Mouse (Mus musculus) thymus, adult 2 months (tissue): ENCODE measurements around the gene Zbtb20. TPM values are rescaled to one million over a fixed set of nuclear protein-coding genes. Genes with fewer than 3 reads are reported as not detected.

Source experiments
- DNase-seq: peaks from one replicate; pipeline ENCODE4 v3.0.0; 2021
- H3K27ac ChIP-seq: fragments of 200-500 bp; 2 replicates; pipeline ENCODE4 v1.5.1; 2012; ENCODE audit warnings: low read length, control low read depth; ENCODE audit not compliant: control insufficient read depth, insufficient read depth
- H3K27me3 ChIP-seq: fragments of 200-500 bp; 2 replicates; pipeline ENCODE4 v1.6.1; 2012; ENCODE audit warnings: mild to moderate bottlenecking, low read length, moderate library complexity, mixed read lengths; ENCODE audit not compliant: control insufficient read depth, insufficient read depth
- H3K36me3 ChIP-seq: fragments of 200-500 bp; 2 replicates; pipeline ENCODE4 v1.6.1; 2012; ENCODE audit warnings: mild to moderate bottlenecking, low read length, moderate library complexity; ENCODE audit not compliant: control insufficient read depth, insufficient read depth
- H3K4me1 ChIP-seq: fragments of 200-500 bp; replicated peaks from 2 replicates; pipeline ENCODE4 v1.6.1; 2012; ENCODE audit warnings: low read length; ENCODE audit not compliant: control insufficient read depth, insufficient read depth
- H3K4me3 ChIP-seq: fragments of 200-500 bp; 2 replicates; pipeline ENCODE4 v1.5.1; 2012; ENCODE audit warnings: mild to moderate bottlenecking, low read length, control low read depth, moderate library complexity; ENCODE audit not compliant: control insufficient read depth, insufficient read depth
- CTCF ChIP-seq: fragments of 200-500 bp; IDR thresholded peaks from 2 replicates; pipeline ENCODE4 v1.5.1; 2012; ENCODE audit warnings: mild to moderate bottlenecking, control low read depth, low read length, moderate library complexity, borderline replicate concordance; ENCODE audit not compliant: control insufficient read depth, poor library complexity, insufficient read depth; ENCODE audit errors: extremely low read depth
- POLR2A ChIP-seq: fragments of 200-500 bp; IDR thresholded peaks from 2 replicates; pipeline ENCODE4 v1.6.1; 2012; ENCODE audit warnings: mild to moderate bottlenecking, low read length, control low read depth, moderate library complexity; ENCODE audit not compliant: control insufficient read depth, poor library complexity, insufficient read depth; ENCODE audit errors: extremely low read depth
- WGBS: fragments of 180-500 bp; shearing (Covaris S2); methylation state at CpG from one replicate; pipeline ENCODE4 v1.1.7; 2018; 5-methylcytosine and 5-hydroxymethylcytosine counted together
- polyA plus RNA-seq: library from polyadenylated mRNA; depleted of rRNA; stranded (reverse); fragments of >200 nt; gene quantifications from 2 replicates; pipeline ENCODE4 v1.2.3, GENCODE M21; 2012

Zbtb20 gene
- polyA plus RNA-seq, 1 experiment, result 19.1 TPM

- no peak for DNase-seq
- no peak overlapping the region for H3K4me3 ChIP-seq
- no peak overlapping the region for H3K27ac ChIP-seq
- H3K4me1 ChIP-seq, result no peaks in the 10 kb centered on the region
- WGBS, result 96% methylated on average over 3 of the region's 3 CpGs
- no peak for TF ChIP-seq CTCF
- TF ChIP-seq POLR2A, result no peak
- no peaks in the 10 kb centered on the region for H3K27me3 ChIP-seq
- H3K36me3 ChIP-seq, result no peaks in the 10 kb centered on the region
Observed at GRCm38 (mm10) chr16:43397629-43398323, 522.1 kb downstream of the Zbtb20 start.

DNA sequence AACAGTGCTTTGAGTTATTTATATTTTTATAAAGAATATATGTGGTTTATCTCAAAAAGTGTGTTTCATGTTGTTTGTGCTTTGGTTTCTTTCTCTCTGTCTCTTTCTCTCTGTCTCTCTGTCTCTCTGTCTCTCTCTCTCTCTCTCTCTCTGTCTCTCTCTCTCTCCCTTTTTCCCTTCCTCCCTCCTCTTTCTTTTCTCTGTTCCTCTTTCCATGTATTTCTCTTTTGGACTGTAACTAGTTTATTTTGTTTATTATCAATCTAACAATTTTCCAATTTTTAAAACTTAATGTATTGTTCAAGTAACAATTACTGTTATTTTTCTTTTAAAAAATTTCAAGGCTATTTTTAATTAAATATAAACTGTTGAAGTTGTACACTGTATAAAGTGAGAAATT lies 523.7 kb downstream of the Zbtb20 start:
- Histone ChIP-seq H3K4me3 (no peak overlapping the region), H3K27me3 (no peaks in the 10 kb centered on the region), H3K36me3 (no peaks in the 10 kb centered on the region), H3K4me1 (no peaks in the 10 kb centered on the region), H3K27ac (no peak overlapping the region)
- no peak for TF ChIP-seq POLR2A
- DNase-seq, result no peak

- H3K27ac ChIP-seq, result no peak overlapping the region
- TF ChIP-seq POLR2A (no peak), CTCF (no peak)
- H3K4me3 ChIP-seq, result no peak overlapping the region
- DNase-seq, result no peak
- H3K4me1 ChIP-seq, result no peaks in the 10 kb centered on the region
- H3K36me3 ChIP-seq, result no peaks in the 10 kb centered on the region
- no peaks in the 10 kb centered on the region for H3K27me3 ChIP-seq
Observed at GRCm38 (mm10) chr16:43400046-43400445, 524.4 kb downstream of the Zbtb20 start.

GRCm38 (mm10) chr16:43400949-43401348 lies 525.3 kb downstream of the Zbtb20 start:
- Histone ChIP-seq H3K36me3 (no peaks in the 10 kb centered on the region), H3K4me1 (no peaks in the 10 kb centered on the region), H3K27ac (no peak overlapping the region), H3K4me3 (no peak overlapping the region), H3K27me3 (no peaks in the 10 kb centered on the region)
- 100% methylated on average over 2 of the region's 2 CpGs for WGBS
- TF ChIP-seq POLR2A (no peak), CTCF (no peak)
- DNase-seq, result no peak

DNA sequence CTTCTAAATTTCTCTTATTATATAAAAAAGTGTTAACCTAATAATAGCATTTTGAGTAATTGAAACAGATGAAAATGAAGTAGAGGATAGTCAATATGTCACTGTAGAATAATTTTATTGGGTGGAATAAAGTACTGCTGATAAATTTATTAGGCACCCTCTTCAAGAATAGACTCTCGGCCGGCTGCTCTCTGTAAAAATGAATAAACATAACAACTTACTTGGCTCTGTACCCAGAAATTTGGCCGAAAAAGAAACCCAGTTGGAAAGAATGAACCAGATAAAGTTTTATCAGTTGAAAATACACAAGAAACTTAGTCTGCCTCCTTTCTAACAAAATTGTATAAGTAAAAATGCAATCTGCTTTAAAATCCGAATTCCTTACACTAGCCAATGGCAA lies 527.2 kb downstream of the Zbtb20 start:
- DNase-seq, result no peak
- no peak overlapping the region for H3K27ac ChIP-seq
- 94% methylated on average over 4 of the region's 4 CpGs for WGBS
- H3K27me3 ChIP-seq, result no peaks in the 10 kb centered on the region
- no peaks in the 10 kb centered on the region for H3K36me3 ChIP-seq
- TF ChIP-seq CTCF, result no peak
- no peaks in the 10 kb centered on the region for H3K4me1 ChIP-seq
- H3K4me3 ChIP-seq, result no peak overlapping the region

- H3K27ac ChIP-seq, result no peak overlapping the region
- no peaks in the 10 kb centered on the region for H3K4me1 ChIP-seq
- no peak overlapping the region for H3K4me3 ChIP-seq
- no peak for DNase-seq
- no peaks in the 10 kb centered on the region for H3K36me3 ChIP-seq
- 91% methylated on average over 3 of the region's 3 CpGs for WGBS
- TF ChIP-seq CTCF (no peak), POLR2A (no peak)
- H3K27me3 ChIP-seq, result no peaks in the 10 kb centered on the region
Observed at GRCm38 (mm10) chr16:43405089-43405488, 529.4 kb downstream of the Zbtb20 start.

DNA sequence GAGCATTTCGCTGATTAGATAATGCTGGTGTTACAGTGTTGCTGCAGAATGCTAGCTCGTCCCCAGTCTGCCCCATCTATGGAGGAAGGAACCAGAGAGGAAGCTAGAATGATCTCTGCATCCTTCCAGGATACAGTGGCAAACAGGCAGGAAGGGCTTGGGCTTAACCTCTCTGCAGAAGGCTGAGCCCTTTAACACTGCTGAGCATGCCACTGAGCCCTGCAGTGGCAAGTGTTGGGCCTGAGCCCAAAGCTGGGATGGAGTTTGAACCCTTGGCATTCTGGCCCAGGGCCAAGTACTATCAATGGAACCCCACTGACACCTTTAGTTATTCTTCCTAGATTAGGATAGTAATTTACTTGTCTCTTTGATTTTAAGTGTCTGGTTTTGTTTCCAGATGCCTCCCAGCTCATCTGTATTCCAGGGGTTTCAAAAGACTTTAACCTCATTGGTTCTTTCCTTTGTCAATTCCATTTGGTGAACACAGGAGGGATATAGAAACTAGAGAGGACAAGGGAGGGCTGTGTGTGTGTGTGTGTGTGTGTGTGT lies 532.0 kb downstream of the Zbtb20 start:
- Histone ChIP-seq H3K36me3 (no peaks in the 10 kb centered on the region), H3K4me3 (no peak overlapping the region), H3K4me1 (no peaks in the 10 kb centered on the region), H3K27me3 (no peaks in the 10 kb centered on the region), H3K27ac (no peak overlapping the region)
- no peak for DNase-seq
- TF ChIP-seq POLR2A (no peak), CTCF (no peak)
- 84% methylated on average over 2 of the region's 2 CpGs for WGBS
